Mouse (Mus musculus): ENCODE data around the gene Hspa2. TPM values are rescaled to one million over a fixed set of nuclear protein-coding genes. Genes with fewer than 3 reads are reported as not detected.

The Hspa2 gene
- polyA plus RNA-seq, 1 experiment, result 3.0 TPM

GRCm38 (mm10) chr12:76448127-76448526 is 44.2 kb downstream of the Hspa2 start:
- Histone ChIP-seq H3K27ac (ENCODE audit: control insufficient read depth, insufficient read depth, low read depth, low read length, poor library complexity) (no peak overlapping the region), H3K4me3 (replicated peaks; ENCODE audit: control insufficient read depth, low read depth, low read length) (no peak overlapping the region), H3K4me1 (ENCODE audit: control insufficient read depth, insufficient read depth, low read length) (no peaks in the 10 kb centered on the region)
- TF ChIP-seq CTCF (IDR thresholded peaks at IDR 0.05; ENCODE audit: control insufficient read depth, insufficient read depth, low read length), result no peak
- no peak for TF ChIP-seq POLR2A (IDR thresholded peaks at IDR 0.05; ENCODE audit: borderline replicate concordance, control insufficient read depth, low read depth, low read length)
- WGBS, result 81% methylated on average over 6 of the region's 6 CpGs

- WGBS, result 60% methylated on average over 2 of the region's 2 CpGs
- TF ChIP-seq POLR2A (IDR thresholded peaks at IDR 0.05; ENCODE audit: borderline replicate concordance, control insufficient read depth, low read depth, low read length) (no peak), CTCF (IDR thresholded peaks at IDR 0.05; ENCODE audit: control insufficient read depth, insufficient read depth, low read length) (no peak)
- no peak overlapping the region for H3K27ac ChIP-seq (ENCODE audit: control insufficient read depth, insufficient read depth, low read depth, low read length, poor library complexity)
- no peaks in the 10 kb centered on the region for H3K4me1 ChIP-seq (ENCODE audit: control insufficient read depth, insufficient read depth, low read length)
- H3K4me3 ChIP-seq (replicated peaks; ENCODE audit: control insufficient read depth, low read depth, low read length), result no peak overlapping the region
Observed at GRCm38 (mm10) chr12:76452203-76452602, 48.2 kb downstream of the Hspa2 start.

Other genes starting within 250 kb of the Hspa2 start
- gene Esr2, start 226.9 kb upstream of the Hspa2 start, polyA plus RNA-seq (2011; ENCODE audit: insufficient read depth, insufficient read length, low replicate concordance, missing spikeins), result not detected in 2 replicates
- not detected in 2 replicates for gene Tex21, start 157.4 kb upstream of the Hspa2 start, polyA plus RNA-seq (2011; ENCODE audit: insufficient read depth, insufficient read length, low replicate concordance, missing spikeins)
- gene Mthfd1, start 148.9 kb upstream of the Hspa2 start, polyA plus RNA-seq (2011; ENCODE audit: insufficient read depth, insufficient read length, low replicate concordance, missing spikeins), result 26.1 and 31.5 TPM in 2 replicates
- gene Akap5, start 79.3 kb upstream of the Hspa2 start, polyA plus RNA-seq (2011; ENCODE audit: insufficient read depth, insufficient read length, low replicate concordance, missing spikeins), result 1.2 and 4.3 TPM in 2 replicates
- 5.5 and 7.8 TPM in 2 replicates for gene Zbtb25, start 34.6 kb upstream of the Hspa2 start, polyA plus RNA-seq (2011; ENCODE audit: insufficient read depth, insufficient read length, low replicate concordance, missing spikeins)
- 3.9 and 5.2 TPM in 2 replicates for gene Zbtb1, start 33.9 kb upstream of the Hspa2 start, polyA plus RNA-seq (2011; ENCODE audit: insufficient read depth, insufficient read length, low replicate concordance, missing spikeins)
- not detected in 2 replicates for gene Ppp1r36, start 13.4 kb downstream of the Hspa2 start, polyA plus RNA-seq (2011; ENCODE audit: insufficient read depth, insufficient read length, low replicate concordance, missing spikeins)
- 9.6 and 24.0 TPM in 2 replicates for gene Plekhg3, start 126.7 kb downstream of the Hspa2 start, polyA plus RNA-seq (2011; ENCODE audit: insufficient read depth, insufficient read length, low replicate concordance, missing spikeins)